Mouse (Mus musculus): ENCODE measurements around the gene Trim17. TPM values are rescaled to one million over a fixed set of nuclear protein-coding genes. Genes with fewer than 3 reads are reported as not detected.
"Not testable (repeated sequence)": the region's sequence is repeated elsewhere in the genome, so short reads cannot be mapped to it uniquely, and the experiment has no call there.

Trim17 gene
- total RNA-seq, 2 experiments from 2014 or later = 4.0 to 5.0 TPM

DNA sequence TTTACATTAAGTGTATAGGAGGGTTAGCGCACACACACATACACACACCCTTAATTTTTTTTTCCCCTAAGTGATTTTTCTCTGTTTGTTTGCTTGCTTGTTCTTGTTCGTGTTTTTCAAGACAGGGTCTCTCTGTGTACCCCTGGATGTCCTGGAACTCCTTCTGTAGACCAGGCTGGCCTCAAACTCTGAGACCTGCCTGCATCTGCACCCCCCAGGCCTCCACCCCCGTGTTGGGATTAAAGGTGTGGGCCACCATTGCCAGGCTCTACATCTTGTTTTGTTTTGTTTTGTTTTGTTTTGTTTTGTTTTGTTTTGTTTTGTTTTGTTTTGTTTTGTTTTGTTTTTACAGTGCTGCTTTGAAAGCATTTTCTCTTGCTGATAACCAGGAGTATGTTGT, 7.2 kb upstream of the Trim17 start:
- no peak for DNase-seq (ENCODE audit: low spot score in 2 of 2)

DNA sequence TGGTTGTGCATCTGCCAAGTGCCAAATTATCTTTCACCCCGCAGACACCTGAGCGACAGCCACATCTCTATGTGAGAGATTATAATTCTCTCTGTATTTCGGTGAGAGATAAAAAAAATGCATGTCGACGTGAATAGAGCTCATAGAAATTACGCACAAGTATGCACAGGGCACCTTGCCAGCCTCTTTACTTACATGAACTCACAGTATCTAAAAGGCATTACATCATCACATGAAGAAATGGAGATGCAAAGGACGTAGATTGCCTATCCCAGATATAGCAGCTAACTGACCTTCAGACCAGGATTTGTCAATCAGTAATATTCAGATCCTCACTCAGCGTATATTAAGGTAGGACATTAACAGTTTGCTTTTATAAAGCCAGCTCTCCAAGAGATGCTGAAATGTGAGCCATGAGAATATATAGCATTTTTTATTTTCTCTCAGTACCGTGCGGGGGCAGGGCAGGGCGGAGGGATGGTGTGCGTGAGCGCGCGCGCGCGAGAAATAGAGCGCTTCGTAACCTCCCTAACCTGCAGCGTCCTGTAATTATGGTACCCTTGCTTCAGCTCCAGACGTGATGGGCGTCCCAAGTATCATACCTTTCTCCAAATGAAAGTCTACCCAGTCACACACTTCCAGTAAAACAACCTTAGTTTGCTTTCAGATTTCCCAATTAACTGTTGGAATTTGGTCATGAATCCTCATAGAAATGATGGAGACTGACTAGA, 6.5 kb upstream of the Trim17 start:
- DNase-seq (ENCODE audit: low spot score in 2 of 2) = peak; percentile 64 to 70

DNA sequence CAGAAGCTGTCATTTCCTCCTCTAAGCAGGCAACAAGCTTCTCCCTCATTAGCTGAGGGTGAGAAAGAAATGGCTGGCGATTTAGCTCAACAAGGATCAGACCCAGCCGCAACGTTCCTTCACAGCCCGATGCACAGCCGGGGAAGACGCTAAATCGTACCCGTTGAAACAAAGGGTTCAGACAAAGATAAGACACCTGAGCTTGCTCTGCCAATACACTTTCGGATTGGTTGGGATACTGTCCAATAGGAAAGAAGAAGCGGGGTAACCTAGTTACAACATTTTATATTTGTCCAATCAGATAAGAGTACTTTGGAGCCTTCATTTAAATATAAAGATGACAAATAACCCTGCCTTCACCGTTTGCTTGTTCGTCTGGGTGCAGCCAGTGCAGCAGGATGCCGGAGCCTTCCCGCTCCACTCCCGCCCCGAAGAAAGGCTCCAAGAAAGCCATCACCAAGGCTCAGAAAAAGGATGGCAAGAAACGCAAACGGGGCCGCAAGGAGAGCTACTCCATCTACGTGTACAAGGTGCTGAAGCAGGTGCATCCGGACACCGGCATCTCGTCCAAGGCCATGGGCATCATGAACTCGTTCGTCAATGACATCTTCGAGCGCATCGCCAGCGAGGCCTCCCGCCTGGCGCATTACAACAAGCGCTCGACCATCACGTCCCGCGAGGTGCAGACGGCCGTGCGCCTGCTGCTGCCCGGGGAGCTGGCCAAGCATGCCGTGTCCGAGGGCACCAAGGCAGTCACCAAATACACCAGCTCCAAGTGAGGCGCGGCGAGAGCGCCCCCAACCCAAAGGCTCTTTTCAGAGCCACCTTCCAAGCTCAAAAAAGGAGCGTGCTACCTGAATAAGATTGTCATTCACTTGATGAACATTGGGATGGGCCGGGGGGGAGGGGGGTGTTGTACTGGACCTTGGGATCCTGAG, 5.7 kb upstream of the Trim17 start, which contains the start of gene Hist3h2ba:
TSS of gene Hist3h2ba (plus strand) at position 379 of the 938 bp plus-strand sequence.
- DNase-seq (ENCODE audit: low spot score in 2 of 2) = peak; percentile 75

DNA sequence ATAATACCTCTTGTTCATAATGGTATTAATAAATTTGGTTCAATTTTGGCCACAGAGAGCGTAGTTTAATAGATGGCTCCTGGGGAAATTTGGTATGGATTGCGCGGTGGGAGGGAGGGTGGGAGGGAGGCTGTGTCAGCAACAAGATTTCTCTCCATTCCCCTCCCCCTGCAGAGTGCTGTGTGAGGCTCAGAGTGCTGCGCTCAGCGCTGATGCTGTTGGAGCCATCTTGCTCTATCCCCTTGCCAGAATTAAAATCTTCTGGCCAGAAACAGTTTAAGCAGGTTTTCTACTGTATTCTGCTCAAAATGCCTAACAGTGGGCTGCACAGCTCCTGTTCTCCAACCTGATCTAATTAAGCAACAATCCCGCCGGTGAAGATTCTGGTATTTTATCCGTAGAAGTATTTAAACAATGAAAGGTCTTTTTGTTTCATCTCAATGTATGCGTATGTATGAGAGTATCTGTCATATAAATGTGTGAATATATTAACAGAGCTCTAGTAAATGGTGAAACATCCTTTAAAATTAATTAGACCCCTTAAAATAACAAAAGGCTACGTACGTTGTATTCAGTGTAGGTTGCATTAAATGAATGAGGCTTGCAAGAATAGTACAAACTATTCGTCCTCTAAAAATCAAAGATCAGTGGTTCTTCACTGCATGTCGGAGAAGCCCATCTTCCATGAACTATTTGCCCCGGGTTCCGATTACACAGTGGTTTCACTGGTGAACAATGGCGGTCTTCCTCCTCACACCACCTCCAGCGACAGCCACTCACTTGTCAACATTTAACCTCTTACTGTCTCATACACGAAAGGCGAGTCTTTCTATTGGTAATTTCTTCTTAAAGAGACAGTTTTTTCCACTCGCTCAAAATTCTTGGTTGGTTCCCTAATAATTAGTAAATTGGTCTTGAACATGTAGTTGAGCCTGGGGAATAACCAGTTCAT, 4.7 kb upstream of the Trim17 start:
- peak; percentile 66 to 70 for DNase-seq (ENCODE audit: low spot score in 2 of 2)

DNA sequence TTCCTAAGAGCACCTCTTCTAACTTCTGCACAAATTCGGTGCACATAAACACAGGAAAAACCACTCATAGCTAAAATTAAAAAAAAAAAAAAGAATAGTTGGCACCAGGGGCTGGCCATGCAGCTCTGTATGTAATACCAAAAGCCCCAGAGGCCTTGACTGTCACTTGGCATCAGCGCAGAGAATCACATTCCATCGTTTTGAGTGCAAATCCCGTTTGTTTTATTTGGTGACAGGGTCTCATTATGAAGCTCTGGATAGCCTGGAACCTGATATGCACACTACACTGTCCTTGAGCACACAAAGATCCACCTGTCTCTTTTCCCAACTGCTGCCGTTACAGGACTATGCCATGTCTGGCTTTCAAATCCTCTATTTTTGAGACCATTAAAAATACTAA, 3.3 kb upstream of the Trim17 start:
- DNase-seq (ENCODE audit: low spot score in 2 of 2) = no peak

DNA sequence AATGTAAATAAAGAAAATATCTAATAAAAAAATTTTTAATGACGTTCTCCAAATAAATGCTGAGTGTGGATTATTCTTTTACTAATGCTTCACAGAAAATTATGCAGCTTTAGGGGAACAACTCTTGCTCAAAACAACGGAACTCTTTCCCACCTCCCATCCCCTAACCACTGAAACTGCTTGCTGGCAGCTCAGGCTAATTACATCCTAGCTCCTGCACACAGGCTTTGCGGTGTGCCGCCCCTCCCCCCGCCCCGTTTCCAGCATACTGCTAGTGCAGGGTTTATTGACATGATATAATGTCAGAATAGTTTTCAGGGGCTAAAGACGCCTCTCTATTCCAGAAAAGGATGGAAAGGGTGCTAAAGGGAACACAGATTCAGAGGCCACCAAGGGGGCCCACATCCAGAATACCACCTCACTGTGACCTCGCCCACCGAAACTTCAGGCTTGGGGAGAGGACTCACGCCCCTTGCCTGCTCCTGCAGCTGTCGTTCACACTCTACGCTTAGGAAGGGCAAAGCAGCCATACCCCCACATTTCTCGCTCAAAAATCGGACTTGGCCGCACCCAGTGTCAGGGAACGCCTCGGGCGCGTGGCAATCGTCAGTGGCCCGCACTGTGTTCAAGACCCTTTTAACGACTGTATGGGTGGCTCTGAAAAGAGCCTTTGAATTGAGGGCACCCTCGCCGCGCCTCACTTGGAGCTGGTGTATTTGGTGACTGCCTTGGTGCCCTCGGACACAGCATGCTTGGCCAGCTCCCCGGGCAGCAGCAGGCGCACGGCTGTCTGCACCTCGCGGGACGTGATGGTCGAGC, 925 bp upstream of the Trim17 start:
- peak in 1 of 2 experiments; percentile 25 for DNase-seq (ENCODE audit: low spot score in 2 of 2)

DNA sequence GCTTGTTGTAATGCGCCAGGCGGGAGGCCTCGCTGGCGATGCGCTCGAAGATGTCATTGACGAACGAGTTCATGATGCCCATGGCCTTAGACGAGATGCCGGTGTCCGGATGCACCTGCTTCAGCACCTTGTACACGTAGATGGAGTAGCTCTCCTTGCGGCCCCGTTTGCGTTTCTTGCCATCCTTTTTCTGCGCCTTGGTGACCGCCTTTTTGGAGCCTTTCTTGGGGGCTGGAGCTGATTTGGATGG, 390 bp upstream of the Trim17 start:
- not testable (repeated sequence) for DNase-seq (ENCODE audit: low spot score in 2 of 2)

DNA sequence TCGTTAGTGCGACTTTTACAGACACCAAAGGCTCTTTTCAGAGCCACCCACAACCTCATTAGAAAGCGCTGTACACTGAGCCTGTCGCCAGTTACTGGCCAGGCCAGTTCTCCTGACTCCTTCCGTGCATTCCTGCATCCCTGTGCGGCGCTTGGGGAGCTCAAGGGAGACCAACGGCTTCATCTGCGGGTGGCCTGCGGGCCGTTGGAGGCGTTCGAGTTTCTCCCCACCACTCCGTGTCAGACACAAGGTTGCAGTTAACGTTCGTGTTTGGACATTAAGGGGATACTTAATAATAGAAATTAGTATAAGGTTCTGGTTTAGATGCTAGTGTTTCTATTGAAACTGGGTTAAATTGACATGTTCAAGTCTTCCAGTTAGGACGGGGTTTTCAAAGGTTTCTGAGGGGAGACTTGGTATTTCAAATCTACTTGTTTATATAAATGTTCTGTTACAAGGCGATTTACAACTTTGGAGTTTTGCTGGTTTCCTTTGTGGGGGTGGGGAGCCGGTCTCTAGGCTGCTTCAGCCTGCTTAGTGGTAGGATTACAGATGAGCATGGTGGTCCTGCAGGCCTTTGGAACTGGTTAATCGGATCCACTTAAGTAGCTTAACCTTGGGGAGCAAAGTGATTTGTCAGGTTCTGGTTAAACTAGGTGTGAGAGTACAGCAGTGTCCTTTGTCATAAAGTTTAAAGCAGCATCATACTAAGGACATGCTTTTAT, 820 bp downstream of the Trim17 start:
- DNase-seq (ENCODE audit: low spot score in 2 of 2) = no peak

DNA sequence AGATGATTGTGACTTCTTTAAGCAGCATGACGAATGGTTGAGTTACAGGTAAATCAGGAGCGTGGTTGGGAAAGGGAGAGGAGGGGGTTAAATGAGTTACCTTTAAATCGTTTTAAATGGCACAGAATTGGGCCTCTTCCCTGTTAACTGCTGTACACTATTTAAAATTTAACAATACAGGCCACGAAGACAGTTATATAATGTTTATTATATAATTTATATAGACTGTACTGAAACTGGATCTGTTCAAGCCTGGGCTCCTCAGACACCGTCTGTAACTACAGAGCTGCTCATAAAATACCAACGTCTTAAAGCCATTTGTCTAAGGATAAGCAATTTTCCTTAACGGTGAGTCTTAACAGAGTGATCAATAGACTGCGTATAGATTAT, 1.4 kb downstream of the Trim17 start:
- DNase-seq (ENCODE audit: low spot score in 2 of 2) = no peak

DNA sequence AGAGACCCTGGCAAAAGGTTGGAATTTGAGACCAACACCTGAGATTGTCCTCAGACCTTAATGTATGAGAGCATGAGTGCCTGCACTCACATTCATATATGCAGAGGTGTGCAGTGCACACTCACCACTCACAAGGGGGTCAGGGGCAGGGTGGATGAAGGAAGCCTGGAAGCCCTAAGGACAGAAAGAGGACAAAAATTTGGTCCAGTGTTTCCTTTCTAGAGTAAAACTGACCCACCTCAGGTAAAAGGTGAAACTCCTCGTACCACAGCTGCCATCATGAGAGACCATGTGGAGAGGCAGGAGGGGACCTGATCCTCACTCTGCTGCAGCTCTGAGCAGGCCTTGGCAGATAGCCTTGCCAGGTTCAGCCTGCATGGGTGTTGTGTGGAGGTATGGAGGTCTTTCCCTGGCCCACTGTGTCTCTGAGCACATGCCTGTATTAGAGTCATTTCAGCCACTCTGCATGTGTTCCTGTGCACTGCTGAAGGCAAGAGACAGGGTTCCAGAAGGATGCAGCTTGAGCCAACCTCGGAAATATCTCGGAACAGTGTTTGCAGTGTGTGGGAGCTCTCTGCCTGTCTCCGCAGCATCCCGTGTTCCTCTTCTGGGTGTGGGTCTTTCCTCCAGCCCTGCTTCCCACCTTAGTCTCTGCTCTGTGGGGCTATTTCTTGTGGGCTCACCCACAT, 2.9 kb downstream of the Trim17 start:
- DNase-seq (ENCODE audit: low spot score in 2 of 2) = no peak

DNA sequence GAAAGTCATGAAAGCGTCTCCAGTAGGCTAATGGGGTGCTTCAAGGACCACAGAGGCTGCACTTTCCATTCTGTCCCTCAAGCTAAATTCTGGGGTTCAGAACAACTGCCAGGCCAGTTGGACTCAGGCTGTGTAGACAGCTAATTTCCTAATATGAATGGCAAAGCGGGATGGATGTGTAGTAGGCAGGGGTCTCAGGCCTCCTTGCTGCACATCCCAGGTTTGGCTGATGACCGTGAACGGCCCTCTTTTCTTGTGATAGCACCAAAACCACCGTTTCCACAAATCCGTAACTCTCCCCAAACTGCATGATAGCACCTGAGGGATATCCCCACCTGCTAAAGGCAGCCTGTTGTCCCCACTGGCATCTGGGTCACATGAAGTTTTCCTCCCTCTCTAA, 4.1 kb downstream of the Trim17 start:
- DNase-seq (ENCODE audit: low spot score in 2 of 2) = no peak

DNA sequence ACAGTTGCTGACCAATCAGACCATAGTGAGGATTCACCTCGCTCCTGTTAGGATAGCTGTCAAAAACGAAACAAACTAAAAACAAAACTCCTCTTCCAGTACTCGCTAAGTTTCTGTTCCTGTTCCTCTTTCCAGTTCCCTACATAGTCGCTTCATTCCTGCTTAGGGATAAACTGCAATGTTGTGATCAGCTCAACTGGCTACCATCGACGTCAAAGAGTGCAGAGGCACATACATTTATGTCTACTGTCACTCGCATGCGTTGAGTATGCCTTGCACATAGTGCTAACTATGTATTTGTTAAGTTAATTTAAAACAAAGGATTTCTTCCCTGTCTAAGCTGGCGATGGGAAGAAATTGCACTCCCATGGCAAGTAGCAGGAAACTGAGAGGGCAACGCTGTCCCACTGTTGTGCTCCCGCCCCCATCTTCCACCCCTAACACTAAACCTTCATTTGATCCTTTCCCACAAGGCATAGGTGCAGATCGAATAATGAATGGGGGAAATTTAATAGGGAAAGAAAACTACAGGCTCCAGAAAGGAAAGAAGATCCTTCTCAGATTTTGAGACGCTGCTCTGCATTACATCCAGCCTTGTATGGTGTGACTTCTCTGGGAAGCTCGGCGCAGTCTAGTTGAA, 4.8 kb downstream of the Trim17 start:
- DNase-seq (ENCODE audit: low spot score in 2 of 2) = no peak

DNA sequence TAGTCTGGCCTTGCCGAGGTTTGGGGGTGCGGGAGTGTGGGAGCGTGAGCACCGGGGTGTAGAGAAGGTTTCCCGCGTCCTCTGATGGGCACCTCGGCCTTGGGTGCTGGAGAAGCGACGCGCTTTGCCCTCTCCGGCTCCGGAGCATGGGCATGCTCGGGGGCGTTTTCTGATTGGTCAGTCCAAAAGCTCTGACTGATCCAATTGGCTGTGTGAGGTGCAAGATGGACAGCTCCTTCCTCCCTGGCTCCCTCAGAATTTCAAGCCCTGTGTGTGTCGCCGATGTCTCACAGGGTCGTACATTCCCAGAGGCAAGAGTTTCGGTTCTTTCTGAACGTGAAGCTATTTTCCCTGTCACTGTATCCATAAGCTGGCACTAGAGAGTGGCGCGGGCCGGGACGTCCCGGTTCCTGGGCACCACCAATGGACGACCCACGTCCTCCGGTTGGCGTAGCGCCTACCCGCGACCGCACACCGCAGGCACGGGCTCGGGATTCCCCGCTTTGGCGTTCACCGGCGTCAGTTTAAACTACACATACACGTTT, 5.5 kb downstream of the Trim17 start:
- DNase-seq (ENCODE audit: low spot score in 2 of 2) = peak; percentile 72 to 83

DNA sequence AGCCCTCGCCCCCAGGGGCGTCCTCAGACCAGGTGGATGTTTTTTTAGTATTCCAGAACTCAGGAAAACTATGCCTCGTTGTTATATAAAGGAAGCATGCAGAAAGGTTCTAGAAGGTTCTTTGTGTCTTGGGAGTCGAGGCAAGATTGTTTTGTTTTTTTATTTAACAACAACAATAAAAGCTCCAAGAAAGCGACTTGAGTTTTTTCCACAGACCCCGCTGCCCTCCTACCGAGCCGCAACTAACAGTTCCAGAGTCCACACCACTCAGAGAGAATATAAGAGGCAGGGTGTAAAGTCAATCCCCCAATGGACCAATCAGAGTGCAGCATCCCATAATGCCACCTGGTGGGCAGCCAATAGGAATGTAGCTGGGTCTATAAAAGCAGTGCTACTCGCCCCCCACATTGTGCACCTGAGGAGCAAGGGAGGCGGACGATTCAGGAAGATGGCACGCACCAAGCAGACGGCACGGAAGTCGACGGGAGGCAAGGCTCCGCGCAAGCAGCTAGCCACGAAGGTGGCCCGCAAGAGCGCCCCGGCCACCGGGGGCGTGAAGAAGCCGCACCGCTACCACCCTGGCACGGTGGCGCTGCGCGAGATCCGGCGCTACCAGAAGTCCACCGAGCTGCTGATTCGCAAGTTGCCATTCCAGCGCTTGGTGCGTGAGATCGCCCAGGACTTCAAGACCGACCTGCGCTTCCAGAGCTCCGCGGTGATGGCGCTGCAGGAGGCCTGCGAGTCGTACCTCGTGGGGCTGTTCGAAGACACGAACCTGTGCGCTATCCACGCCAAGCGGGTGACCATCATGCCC, 7.1 kb downstream of the Trim17 start:
- no peak for DNase-seq (ENCODE audit: low spot score in 2 of 2)

DNA sequence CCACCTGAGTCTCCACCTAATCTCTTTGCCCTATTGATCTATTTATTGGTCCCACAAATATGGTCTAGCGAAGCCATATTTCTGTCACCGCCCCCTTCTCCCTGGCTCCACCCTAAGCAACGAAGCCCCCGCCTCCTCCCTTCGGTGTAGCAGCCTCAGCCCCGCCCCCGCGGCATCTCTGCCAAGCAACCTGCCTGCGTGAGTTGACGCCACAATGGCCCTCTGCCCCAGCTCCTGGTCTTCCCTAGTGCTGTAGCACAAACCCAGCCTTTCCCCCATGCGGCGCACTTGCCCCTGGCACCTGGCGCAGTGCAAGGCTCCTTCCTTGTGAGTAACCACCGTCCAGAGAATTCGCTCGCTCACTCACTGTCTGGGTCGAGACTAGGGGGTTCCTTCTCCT, 9.1 kb downstream of the Trim17 start:
- no peak for DNase-seq (ENCODE audit: low spot score in 2 of 2)

DNA sequence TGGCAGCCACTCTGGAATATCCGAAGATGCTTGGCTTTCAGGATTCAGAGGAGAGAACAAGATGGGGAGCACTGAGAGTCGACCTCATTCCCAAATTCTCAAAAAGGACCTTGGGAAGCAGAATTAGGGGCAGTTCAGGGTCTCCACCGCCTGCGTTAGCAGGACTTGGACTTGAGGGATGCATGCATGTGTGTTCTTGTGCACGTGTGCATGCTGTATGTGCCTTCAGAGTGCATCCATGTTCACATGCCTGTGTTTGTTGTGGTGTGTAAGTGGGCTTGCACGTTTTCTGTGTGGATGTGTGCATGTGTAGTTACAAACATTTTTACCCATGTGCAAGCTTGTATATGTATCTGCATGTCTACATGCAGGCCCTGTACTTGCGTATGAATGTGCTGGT, 9.7 kb downstream of the Trim17 start:
- DNase-seq (ENCODE audit: low spot score in 2 of 2) = no peak

DNA sequence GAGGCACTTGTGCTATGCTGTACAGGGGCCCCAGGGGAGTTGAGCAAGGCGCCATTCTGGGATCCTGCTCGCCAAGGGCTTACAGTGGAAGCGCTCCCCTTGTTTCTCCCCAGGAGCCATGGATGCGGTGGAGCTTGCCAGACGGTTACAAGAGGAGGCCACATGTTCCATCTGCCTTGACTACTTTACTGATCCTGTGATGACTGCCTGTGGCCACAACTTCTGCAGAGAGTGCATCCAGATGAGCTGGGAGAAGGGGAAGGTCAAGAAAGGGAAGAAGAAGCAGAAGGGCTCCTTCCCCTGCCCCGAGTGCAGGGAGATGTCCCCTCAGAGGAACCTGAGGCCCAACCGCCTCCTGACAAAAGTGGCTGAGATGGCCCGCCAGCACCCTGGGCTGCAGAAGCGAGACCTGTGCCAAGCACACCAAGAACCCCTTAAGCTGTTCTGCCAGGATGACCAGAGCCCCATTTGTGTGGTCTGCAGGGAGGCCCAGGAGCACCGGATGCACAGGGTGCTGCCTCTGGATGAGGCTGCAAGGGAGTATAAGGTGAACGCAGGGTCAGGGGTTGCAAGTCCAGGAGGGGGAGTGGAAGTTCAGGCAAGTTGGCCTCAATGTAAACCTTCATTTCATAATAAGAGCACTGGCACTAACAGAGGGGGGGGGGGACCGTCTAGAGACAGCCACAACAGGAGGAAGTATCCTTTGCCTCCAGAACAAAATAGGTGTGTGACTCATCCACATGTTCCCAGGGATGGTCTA, 10.7 kb downstream of the Trim17 start:
- DNase-seq (ENCODE audit: low spot score in 2 of 2) = no peak

Data from left cerebral cortex, adult 18-20 months (tissue).